Mouse (Mus musculus): Measurements from ENCODE around the gene Gm8994. TPM values are rescaled to one million over a fixed set of nuclear protein-coding genes. Genes with fewer than 3 reads are reported as not detected.
"Not testable (repeated sequence)": the region's sequence is repeated elsewhere in the genome, so short reads cannot be mapped to it uniquely, and the experiment has no call there.

Gm8994 gene
- not detected in 2 replicates for polyA plus RNA-seq (2015; fragmentation: Nextera tagmentation; extraction: Ambion mirVana)

DNA sequence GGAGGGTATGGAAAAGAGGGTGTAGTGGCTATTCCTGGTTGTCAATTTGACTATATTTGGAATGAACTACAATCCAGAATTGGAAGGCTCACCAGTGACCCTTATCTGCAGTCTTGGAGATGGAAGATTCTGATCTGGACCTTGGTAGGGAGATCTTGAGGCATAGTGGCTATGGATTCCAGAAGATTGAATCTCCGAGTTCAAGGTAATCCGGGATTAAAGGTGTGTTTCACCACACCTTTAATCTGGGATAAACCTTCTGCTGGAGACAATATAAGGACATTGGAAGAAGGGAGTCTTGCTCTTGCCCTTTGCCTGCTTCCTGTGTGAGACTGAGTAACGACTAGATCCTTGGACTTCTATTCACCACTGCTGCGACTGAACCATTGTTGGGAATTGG lies at the start of gene Gm8994:
Gene Gm8994, plus strand, starts transcription at position 301 of the 400 bp plus-strand sequence.
- H3K9ac ChIP-seq (replicated peaks); H3K36me3 ChIP-seq; H3K27ac ChIP-seq; H3K27me3 ChIP-seq; ATAC-seq; H3K4me1 ChIP-seq (replicated peaks); H3K4me3 ChIP-seq (replicated peaks); H3K4me2 ChIP-seq (replicated peaks); H3K9me3 ChIP-seq: not testable (repeated sequence)
- 97% methylated on average over 4 of the region's 4 CpGs for WGBS

DNA sequence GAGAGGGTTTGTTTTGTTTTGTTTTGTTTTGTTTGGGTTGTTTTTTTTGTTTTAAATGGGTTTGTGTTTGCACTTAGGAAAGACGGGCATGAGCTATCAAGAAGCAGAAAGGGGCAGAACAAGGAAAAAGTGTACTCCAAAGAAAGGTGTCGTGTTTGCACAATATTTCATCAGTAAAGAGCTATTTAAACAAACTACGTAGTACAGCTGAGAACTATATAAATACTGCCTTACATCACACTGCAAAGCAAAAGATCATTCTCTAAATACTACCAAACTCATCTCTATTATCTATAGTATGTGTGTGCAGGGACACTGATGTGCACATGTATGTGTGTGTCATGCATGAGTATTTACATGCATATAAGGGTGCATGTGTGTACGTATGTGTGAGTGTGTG lies 49.7 kb upstream of the Gm8994 start:
- Histone ChIP-seq H3K4me1 (replicated peaks) (no peaks in the 10 kb centered on the region), H3K9ac (replicated peaks) (no peak overlapping the region)
- WGBS, result 87% methylated on average over 4 of the region's 4 CpGs

DNA sequence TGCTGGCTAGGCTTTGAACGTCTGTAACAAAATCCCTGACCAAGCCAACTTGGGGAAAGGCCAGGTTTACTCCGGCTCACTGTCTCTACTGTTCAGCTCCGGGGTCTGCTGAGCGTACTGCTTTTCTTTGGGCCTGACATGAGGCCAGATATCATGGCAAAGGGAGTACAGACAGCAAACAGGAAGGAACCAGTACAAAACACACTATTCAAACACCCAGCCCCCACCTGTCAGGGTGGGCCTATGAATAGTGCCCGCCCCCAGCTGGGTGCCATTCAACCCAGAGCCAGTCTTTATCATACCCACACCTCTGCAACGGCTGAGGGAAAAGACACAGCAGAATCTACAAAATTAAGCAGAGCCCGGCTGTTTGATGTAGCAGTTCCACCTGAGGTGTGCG lies 42.8 kb upstream of the Gm8994 start:
- no peaks in the 10 kb centered on the region for H3K4me1 ChIP-seq (replicated peaks)
- H3K4me3 ChIP-seq (replicated peaks), result no peak overlapping the region
- no peaks in the 10 kb centered on the region for H3K36me3 ChIP-seq
- no peak for ATAC-seq
- 81% methylated on average over 8 of the region's 8 CpGs for WGBS
- H3K9ac ChIP-seq (replicated peaks), result no peak overlapping the region
- no peaks in the 10 kb centered on the region for H3K27me3 ChIP-seq
- H3K27ac ChIP-seq, result no peak overlapping the region
- H3K4me2 ChIP-seq (replicated peaks), result no peak overlapping the region
- H3K9me3 ChIP-seq, result no peaks in the 10 kb centered on the region

More for the DNA sequence above, 49.7 kb upstream of the Gm8994 start:
- Histone ChIP-seq H3K4me2 (replicated peaks) (no peak overlapping the region), H3K27ac (no peak overlapping the region), H3K9me3 (no peaks in the 10 kb centered on the region), H3K4me3 (replicated peaks) (no peak overlapping the region), H3K36me3 (no peaks in the 10 kb centered on the region), H3K27me3 (no peaks in the 10 kb centered on the region)
- no peak for ATAC-seq

DNA sequence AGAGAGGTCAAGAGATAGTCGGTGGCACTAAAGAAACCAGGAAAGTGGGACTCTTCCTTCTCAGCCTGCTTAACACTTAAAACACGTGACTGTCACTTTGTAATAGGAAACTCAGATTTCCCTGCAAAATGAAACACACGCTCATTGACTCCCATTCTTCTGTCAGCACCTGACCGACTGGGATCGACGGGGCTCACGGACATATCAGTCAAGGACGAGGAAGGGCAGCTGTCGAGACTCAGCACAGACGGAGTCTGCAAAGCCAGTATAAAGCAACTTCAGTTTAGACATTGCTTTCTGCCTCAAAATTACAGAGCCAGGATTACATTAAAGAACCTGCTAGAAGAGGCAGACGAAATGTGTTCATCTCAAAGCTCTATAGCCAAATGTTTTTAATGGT lies 41.2 kb upstream of the Gm8994 start:
- 74% methylated on average over 11 of the region's 11 CpGs for WGBS
- no peak for ATAC-seq

DNA sequence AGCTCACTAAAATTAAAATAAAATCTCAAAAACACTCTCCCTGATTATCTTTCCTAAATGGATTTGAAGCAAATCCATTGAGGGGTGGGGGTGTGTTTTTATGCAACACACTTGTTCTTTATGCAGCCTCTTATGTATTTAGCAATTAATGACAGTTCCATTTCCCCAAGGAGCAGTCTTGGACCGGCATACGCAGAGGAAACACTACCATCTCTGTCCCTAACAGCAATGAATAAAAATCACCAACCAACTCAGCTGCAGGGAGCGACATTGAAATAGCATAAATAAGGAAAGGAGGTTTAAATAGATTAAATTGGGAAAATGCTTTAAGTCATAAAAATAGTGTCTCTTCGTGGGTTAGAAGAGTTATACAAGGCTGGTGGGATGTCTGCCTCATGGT lies 40.8 kb upstream of the Gm8994 start:
- H3K9me3 ChIP-seq, result no peaks in the 10 kb centered on the region
- no peak overlapping the region for H3K9ac ChIP-seq (replicated peaks)
- 61% methylated on average over 4 of the region's 4 CpGs for WGBS
- no peaks in the 10 kb centered on the region for H3K4me1 ChIP-seq (replicated peaks)
- H3K4me2 ChIP-seq (replicated peaks), result no peak overlapping the region
- no peak overlapping the region for H3K4me3 ChIP-seq (replicated peaks)
- H3K36me3 ChIP-seq, result no peaks in the 10 kb centered on the region
- no peak for ATAC-seq
- no peak overlapping the region for H3K27ac ChIP-seq
- H3K27me3 ChIP-seq, result no peaks in the 10 kb centered on the region

More for the DNA sequence above, 41.2 kb upstream of the Gm8994 start:
- H3K9ac ChIP-seq (replicated peaks), result no peak overlapping the region
- no peaks in the 10 kb centered on the region for H3K27me3 ChIP-seq
- H3K4me1 ChIP-seq (replicated peaks), result no peaks in the 10 kb centered on the region
- no peak overlapping the region for H3K4me2 ChIP-seq (replicated peaks)
- H3K27ac ChIP-seq, result no peak overlapping the region
- no peaks in the 10 kb centered on the region for H3K36me3 ChIP-seq
- H3K9me3 ChIP-seq, result no peaks in the 10 kb centered on the region
- H3K4me3 ChIP-seq (replicated peaks), result no peak overlapping the region

DNA sequence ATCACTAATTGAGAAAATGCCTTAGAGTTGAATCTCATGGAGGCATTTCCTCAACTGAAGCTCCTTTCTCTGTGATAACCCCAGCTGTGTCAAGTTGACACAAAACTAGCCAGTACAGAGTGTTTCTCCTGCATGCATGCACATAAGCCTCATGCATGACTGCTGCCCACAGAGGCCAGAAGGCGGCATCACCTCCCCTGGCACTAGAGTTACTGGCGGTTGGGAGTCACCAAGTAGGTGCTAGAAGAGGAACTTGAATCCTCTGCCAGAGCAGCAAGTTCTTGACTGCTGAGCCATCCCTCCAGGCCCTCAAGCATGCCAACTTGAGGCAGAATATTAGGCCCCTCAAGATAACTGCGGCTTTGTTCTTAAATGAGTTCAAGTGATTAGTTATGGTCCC lies 35.9 kb upstream of the Gm8994 start:
- Histone ChIP-seq H3K36me3 (no peaks in the 10 kb centered on the region), H3K27ac (no peak overlapping the region), H3K4me3 (replicated peaks) (no peak overlapping the region), H3K27me3 (no peaks in the 10 kb centered on the region), H3K9ac (replicated peaks) (no peak overlapping the region), H3K4me1 (replicated peaks) (no peaks in the 10 kb centered on the region), H3K9me3 (no peaks in the 10 kb centered on the region), H3K4me2 (replicated peaks) (no peak overlapping the region)
- 93% methylated on average over 3 of the region's 3 CpGs for WGBS
- no peak for ATAC-seq

DNA sequence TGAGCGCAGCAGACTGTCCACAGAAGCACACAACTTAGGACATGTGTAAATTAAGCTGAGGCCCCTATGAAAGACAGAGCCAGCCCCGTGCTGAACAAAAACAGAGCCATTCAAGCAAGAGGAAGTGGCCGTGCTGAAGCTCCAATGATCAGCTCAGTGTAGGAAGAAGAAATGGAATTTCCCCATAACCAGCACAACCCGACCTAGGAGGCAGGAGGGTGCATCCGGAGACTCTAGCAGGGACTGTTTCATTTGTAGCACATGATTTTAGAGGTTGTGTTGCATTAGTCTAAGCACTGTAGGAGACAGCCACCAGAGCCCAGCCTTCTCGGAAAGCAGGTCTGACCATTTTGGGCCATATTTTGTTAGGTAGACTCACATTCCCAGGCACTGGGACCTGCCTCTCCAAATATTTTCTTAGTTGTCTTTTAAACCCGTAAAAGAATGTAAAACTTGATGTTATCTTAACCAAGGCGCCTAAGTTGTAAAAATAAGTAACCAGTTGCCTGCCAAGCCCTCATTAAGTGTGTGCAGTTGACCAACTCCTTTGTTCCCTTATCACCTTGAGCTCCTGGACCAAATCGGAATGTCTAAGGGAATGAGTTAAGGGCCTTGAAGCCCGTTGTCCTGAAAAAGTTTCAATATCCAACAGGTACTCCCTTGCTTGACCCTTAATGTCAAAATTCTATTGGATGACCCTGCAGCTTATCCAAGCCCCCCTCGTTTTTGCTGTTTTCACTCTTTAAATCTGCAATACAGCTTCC lies 35.2 kb upstream of the Gm8994 start:
- Histone ChIP-seq H3K27ac (no peak overlapping the region), H3K9ac (replicated peaks) (no peak overlapping the region), H3K4me3 (replicated peaks) (no peak overlapping the region), H3K4me2 (replicated peaks) (no peak overlapping the region), H3K4me1 (replicated peaks) (no peaks in the 10 kb centered on the region), H3K36me3 (no peaks in the 10 kb centered on the region), H3K27me3 (no peaks in the 10 kb centered on the region), H3K9me3 (no peaks in the 10 kb centered on the region)
- WGBS, result 84% methylated on average over 11 of the region's 11 CpGs
- ATAC-seq, result no peak

DNA sequence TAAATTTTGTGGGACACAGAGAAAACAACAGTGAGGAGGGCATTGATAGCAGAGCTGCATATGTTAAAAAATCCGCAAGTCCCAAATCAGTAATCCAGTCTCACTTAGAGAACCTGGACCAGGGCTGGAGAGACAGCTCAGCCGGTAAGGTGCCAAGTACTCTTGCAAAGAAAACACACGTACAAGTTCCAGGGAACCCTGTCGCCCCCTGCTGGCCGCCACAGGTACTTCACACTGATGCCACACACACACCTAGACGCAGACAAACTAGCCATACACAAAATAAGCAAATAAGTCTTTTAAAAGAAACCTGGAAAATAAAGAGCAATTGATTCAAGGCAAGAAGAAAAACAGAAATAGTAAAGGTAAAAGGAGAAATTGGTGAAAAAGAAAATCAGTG lies 33.6 kb upstream of the Gm8994 start:
- H3K27me3 ChIP-seq, result no peaks in the 10 kb centered on the region
- no peaks in the 10 kb centered on the region for H3K4me1 ChIP-seq (replicated peaks)
- no peak overlapping the region for H3K9ac ChIP-seq (replicated peaks)
- WGBS, result 88% methylated on average over 6 of the region's 6 CpGs
- no peak overlapping the region for H3K4me3 ChIP-seq (replicated peaks)
- no peak overlapping the region for H3K4me2 ChIP-seq (replicated peaks)
- H3K27ac ChIP-seq, result no peak overlapping the region
- no peaks in the 10 kb centered on the region for H3K36me3 ChIP-seq
- ATAC-seq, result no peak
- H3K9me3 ChIP-seq, result no peaks in the 10 kb centered on the region

DNA sequence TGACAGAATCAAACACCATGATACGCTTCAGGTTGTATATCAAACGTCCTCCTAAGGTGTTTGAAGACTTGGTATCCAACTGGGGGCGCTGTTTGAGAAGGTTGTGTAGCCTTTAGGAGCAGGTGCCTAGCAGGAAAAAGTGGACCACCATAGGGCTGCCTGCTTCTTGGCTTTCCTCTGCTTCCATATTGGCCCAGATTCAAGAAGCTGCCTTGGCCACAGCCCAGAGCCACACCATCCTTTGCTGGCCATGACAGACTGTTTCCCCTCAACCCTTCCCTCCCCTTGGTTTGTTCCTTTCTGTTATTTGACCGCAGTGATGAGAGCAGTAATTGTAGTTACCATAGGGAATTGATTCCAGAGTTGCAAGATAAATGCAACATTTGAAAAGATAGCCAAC lies 31.5 kb upstream of the Gm8994 start:
- Histone ChIP-seq H3K4me2 (replicated peaks) (no peak overlapping the region), H3K4me3 (replicated peaks) (no peak overlapping the region), H3K27me3 (no peaks in the 10 kb centered on the region), H3K9me3 (no peaks in the 10 kb centered on the region), H3K27ac (no peak overlapping the region), H3K9ac (replicated peaks) (no peak overlapping the region), H3K36me3 (no peaks in the 10 kb centered on the region), H3K4me1 (replicated peaks) (no peaks in the 10 kb centered on the region)
- WGBS, result 73% methylated on average over 4 of the region's 4 CpGs
- no peak for ATAC-seq

DNA sequence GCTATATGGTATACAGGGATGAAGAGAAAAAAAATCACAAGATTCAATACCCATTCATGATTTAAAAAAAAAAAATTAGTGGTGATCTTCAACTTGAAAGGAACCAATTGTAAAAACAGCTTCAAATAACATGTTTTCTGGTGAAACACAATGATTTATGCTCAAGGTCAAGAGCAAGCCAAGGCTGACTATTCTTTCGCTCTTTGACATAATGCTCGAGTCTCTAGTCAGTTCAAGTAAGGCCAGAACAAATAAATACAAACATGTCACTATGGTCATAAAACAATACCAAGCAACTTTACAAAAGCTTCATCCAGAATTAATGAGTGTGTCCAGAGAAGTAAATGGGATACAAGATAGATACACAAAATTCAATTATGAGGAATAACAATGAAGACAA lies 31.1 kb upstream of the Gm8994 start:
- H3K27ac ChIP-seq, result no peak overlapping the region
- H3K4me3 ChIP-seq (replicated peaks), result no peak overlapping the region
- no peak for ATAC-seq
- no peak overlapping the region for H3K9ac ChIP-seq (replicated peaks)
- H3K9me3 ChIP-seq, result no peaks in the 10 kb centered on the region
- WGBS, result 88% methylated on average over 2 of the region's 2 CpGs
- H3K4me1 ChIP-seq (replicated peaks), result no peaks in the 10 kb centered on the region
- H3K36me3 ChIP-seq, result no peaks in the 10 kb centered on the region
- no peak overlapping the region for H3K4me2 ChIP-seq (replicated peaks)
- H3K27me3 ChIP-seq, result no peaks in the 10 kb centered on the region

DNA sequence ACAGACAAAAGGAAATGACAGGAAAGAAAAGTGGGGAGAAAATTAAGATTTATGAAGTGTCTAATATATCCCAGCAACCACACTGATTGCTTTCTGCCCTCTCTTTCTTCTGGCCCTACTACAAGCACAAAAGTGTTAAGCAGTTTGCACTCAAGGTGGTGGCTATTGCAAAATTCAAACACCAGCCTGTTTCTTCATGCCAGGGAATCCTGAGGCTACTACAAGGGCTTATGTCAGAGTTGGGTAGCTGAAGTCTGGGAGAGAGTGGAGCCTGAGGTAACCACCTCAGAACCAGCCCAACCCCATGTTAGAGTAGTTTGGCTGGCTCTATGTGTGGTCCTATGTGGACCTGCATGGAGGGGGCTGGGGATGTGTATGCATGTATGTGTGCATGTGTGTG lies 23.8 kb upstream of the Gm8994 start:
- no peak for ATAC-seq
- H3K4me3 ChIP-seq (replicated peaks), result no peak overlapping the region
- H3K27me3 ChIP-seq, result no peaks in the 10 kb centered on the region
- H3K4me2 ChIP-seq (replicated peaks), result no peak overlapping the region
- H3K9me3 ChIP-seq, result no peaks in the 10 kb centered on the region
- H3K27ac ChIP-seq, result no peak overlapping the region
- H3K4me1 ChIP-seq (replicated peaks), result 0 out of 2 replicates have a peak, but pooled peaks cover 5% of the 10 kb centered on the region
- no peak overlapping the region for H3K9ac ChIP-seq (replicated peaks)
- H3K36me3 ChIP-seq, result no peaks in the 10 kb centered on the region

DNA sequence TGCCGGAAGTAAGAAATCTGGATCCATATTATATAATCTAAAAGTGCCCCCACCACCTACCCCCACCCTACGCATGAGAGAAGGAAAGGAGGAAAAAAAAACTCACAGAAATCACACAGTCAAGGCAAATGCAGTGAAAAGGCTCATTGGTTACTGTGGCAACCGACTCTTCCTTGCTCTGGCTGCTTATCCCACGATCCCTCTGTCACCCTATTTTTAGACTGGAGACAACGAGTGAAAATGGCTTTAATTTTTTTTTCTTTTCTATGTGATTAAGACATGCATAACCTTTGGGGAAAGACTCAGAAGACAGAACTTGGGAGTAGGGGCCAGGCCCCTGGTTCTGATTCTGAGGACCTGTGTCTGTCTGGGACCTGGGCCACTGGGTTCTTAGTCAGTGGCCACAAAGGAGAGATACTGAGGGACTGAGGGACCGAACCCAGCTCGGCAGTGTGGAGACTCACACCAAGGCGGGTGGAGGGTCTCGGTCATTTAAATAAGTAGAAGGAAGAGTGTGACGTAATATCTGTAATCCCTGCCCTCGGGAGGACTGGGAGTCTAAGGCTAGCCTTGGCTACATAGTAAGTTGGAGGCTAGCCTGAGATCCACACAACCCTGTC lies 22.9 kb upstream of the Gm8994 start:
- H3K27ac ChIP-seq, result no peak overlapping the region
- H3K9me3 ChIP-seq, result no peaks in the 10 kb centered on the region
- H3K27me3 ChIP-seq, result no peaks in the 10 kb centered on the region
- H3K4me2 ChIP-seq (replicated peaks), result no peak overlapping the region
- no peak overlapping the region for H3K9ac ChIP-seq (replicated peaks)
- no peak overlapping the region for H3K4me3 ChIP-seq (replicated peaks)
- H3K4me1 ChIP-seq (replicated peaks), result 0 out of 2 replicates have a peak, but pooled peaks cover 5% of the 10 kb centered on the region
- no peak for ATAC-seq
- no peaks in the 10 kb centered on the region for H3K36me3 ChIP-seq
- WGBS, result 66% methylated on average over 11 of the region's 11 CpGs

Measured in midbrain, embryonic 13.5 days (tissue).